Comparison of ENCODE assay signal across 8 mouse cellular contexts in the genomic region with DNA sequence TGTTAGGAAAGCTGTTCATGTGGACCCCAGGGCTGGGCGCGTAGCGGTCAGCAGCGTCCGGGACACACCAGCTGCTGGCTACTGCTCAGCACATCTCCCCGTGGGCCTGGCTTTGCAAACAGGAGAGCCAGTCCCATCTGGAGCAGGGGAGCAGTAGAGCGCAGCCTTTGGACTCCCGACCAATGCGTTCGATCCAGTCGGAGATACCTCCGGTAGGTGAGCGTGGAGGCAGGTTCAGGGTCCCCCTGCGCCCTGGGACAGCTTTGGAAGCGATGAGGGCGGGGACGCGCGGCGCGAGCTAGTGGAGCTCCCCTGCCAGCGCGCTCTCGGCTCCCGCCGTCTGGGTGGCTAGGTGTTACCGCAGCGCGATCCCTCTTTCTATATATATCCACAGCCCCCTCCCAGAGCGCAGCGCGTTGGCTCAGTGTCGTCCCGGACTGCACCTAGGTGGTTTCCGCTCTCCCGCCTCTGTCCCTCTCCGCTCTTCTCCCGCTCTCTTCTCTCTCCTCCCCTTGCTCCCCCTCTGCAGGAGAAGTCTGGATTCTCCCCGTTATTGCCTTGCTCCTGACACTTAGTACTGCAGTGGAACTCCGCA. TPM values are rescaled to one million over a fixed set of nuclear protein-coding genes. Genes with fewer than 3 reads are reported as not detected.
A peak's percentile ranks its signal among the peaks of the same experiment; 100 is the strongest.
DNase-seq lines count a peak whose midpoint lies in the region; ATAC-seq lines count a peak whose summit lies in the region.

A gene (minus strand): TSS at position 357 of the 595 bp plus-strand sequence.

- WGBS in embryonic facial prominence, embryonic 14.5 days = under 1% methylated on average over 37 of the region's 40 CpGs
- under 1% methylated on average over 40 of the region's 40 CpGs for WGBS in heart, embryonic 16.5 days

- H3K9ac ChIP-seq in embryonic facial prominence, embryonic 14.5 days (ENCODE audit: low read depth, low read length) = peak within 1 kb of the TSS; percentile 64
- H3K9ac ChIP-seq in heart, embryonic 16.5 days (ENCODE audit: low read length) = peak within 1 kb of the TSS; percentile 70

- H3K9me3 ChIP-seq in embryonic facial prominence, embryonic 14.5 days (ENCODE audit: control insufficient read depth, low read length) = no peaks in the 10 kb centered on the region
- H3K9me3 ChIP-seq in heart, embryonic 16.5 days (replicated peaks; ENCODE audit: control insufficient read depth, low read length) = no peaks in the 10 kb centered on the region

- H3K4me1 ChIP-seq in embryonic facial prominence, embryonic 14.5 days (ENCODE audit: control insufficient read depth, insufficient read depth, low read length) = peaks cover 12% of the 10 kb centered on the region
- H3K4me1 ChIP-seq in heart, embryonic 16.5 days (ENCODE audit: control insufficient read depth, insufficient read depth, low read length) = peaks cover 11% of the 10 kb centered on the region

- H3K27me3 ChIP-seq in embryonic facial prominence, embryonic 14.5 days (replicated peaks; ENCODE audit: control insufficient read depth, insufficient read depth, low read length) = peaks cover 16% of the 10 kb centered on the region; the same call in 1 of the 2 replicates
- peaks cover 14% of the 10 kb centered on the region for H3K27me3 ChIP-seq in heart, embryonic 16.5 days (ENCODE audit: control insufficient read depth, insufficient read depth, low read length)

- H3K36me3 ChIP-seq in embryonic facial prominence, embryonic 14.5 days (ENCODE audit: control insufficient read depth, insufficient read depth, low read length) = no peaks in the 10 kb centered on the region
- H3K36me3 ChIP-seq in heart, embryonic 16.5 days (ENCODE audit: control insufficient read depth, insufficient read depth) = no peaks in the 10 kb centered on the region

- ATAC-seq in embryonic facial prominence, embryonic 14.5 days (ENCODE audit: low read depth) = peak; percentile 67
- ATAC-seq in heart, embryonic 16.5 days (replicated peaks; ENCODE audit: extremely low read depth, insufficient read depth, low FRiP score) = peak; percentile 87
- no peak for ATAC-seq in erythroid progenitor cell, adult 5-6 weeks (replicated peaks; ENCODE audit: low FRiP score, poor library complexity, severe bottlenecking)

- H3K4me3 ChIP-seq in embryonic facial prominence, embryonic 14.5 days (ENCODE audit: low read depth, low read length) = peak within 1 kb of the TSS; percentile 53
- peak within 1 kb of the TSS; percentile 63 for H3K4me3 ChIP-seq in heart, embryonic 16.5 days (ENCODE audit: low read length)

- H3K4me2 ChIP-seq in embryonic facial prominence, embryonic 14.5 days (ENCODE audit: low read depth, low read length) = peak within 1 kb of the TSS; percentile 92
- peak within 1 kb of the TSS; percentile 82 for H3K4me2 ChIP-seq in heart, embryonic 16.5 days (ENCODE audit: low read depth, low read length)

- DNase-seq in Muller cell, postnatal 12 days (ENCODE audit: inconsistent ontology term) = peak; percentile 17
- DNase-seq in adrenal gland, postnatal 36 days = peak; percentile 52 to 65
- peak; percentile 44 for DNase-seq in embryonic facial prominence, embryonic 14.5 days (ENCODE audit: low spot score)
- DNase-seq in kidney, postnatal 4 days = peak; percentile 42 to 52
- peak; percentile 15 for DNase-seq in lung, postnatal 14 days
- DNase-seq in right cerebral cortex, postnatal 14 days = peak; percentile 57

- no peak within 1 kb of the TSS for H3K27ac ChIP-seq in embryonic facial prominence, embryonic 14.5 days (replicated peaks; ENCODE audit: low read depth, low read length)
- H3K27ac ChIP-seq in heart, embryonic 16.5 days (ENCODE audit: low read length) = 0 out of 2 replicates have a peak within 1 kb of the TSS, but pooled peaks have one; percentile 11

RNA-seq across cellular contexts. Expression of the gene that starts here (rescaled TPM):
- 100 to 1,000 TPM; 613 to 822 TPM for total RNA-seq in adrenal gland, postnatal 36 days (2021)
- polyA plus RNA-seq in embryonic facial prominence, embryonic 14.5 days (2014; fragmentation: Nextera tagmentation; extraction: Ambion mirVana) = 5.5 and 7.1 TPM in 2 replicates
- 5.9 and 8.2 TPM in 2 replicates for polyA plus RNA-seq in heart, embryonic 16.5 days (2015; fragmentation: Nextera tagmentation; extraction: Ambion mirVana)
- 5.4 and 12.3 TPM in 2 replicates for total RNA-seq in erythroid progenitor cell, adult 5-6 weeks (2015; ENCODE audit: low replicate concordance)
- 1.1 and 1.7 TPM in 2 replicates for total RNA-seq in erythroid progenitor cell, adult 5-6 weeks (2017; ENCODE audit: low replicate concordance)

Comparison
In these comparisons a context has a peak if more than half of its experiments do, and no peak if none do; other contexts are left out.
1. RNA of the gene that starts here (total RNA-seq): 613 to 822 TPM in adrenal gland, postnatal 36 days; 1.1 to 12.3 TPM in erythroid progenitor cell, adult 5-6 weeks; every median in the first group is over 10 times any median in the second.
2. Peak in every context shown above with its lines, with median percentiles within 50 percentile points of each other: DNase-seq.